26 mouse cellular contexts compared by ENCODE assay signal in the genomic region with DNA sequence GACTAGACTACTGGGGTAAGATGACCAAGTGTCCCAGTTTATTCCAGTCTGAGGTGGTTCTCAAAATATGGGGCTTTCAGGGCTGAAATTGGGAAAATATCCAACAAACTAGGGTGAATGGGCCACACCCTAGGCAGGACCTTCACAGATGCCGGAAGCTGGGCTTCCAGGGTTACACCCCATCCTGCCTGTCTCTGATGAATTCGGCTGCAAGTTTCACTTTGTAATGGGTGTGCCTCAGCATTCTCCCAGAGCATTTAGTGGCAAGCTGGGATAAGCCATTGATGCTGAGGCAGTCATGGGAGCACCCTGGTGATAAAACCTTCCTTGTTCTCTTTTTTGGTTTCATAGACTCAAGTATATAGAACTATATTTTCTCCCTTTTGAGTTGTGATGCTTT.
DNase-seq lines count a peak whose midpoint lies in the region; ATAC-seq lines count a peak whose summit lies in the region.
"Had no signal": no experiment of that assay in that cellular context is flagged by ENCODE, and none has a peak within 500 bp of the region (broad histone marks: within the 10 kb centered on the region; RNA-seq: fewer than 3 reads in every experiment).

No protein-coding gene starts in this region.

- ATAC-seq in heart, embryonic 12.5 days (ENCODE audit: insufficient number of reproducible peaks, low FRiP score): no peak
- ATAC-seq: forebrain, embryonic 14.5 days; forebrain, postnatal 0 days; hindbrain, postnatal 0 days; inflammation-experienced regulatory T-cells, adult 6 months; intestine, embryonic 16.5 days had no signal

- no peak overlapping the region for H3K27ac ChIP-seq in heart, embryonic 12.5 days (ENCODE audit: poor library complexity, severe bottlenecking)
- H3K27ac ChIP-seq: embryonic facial prominence, embryonic 12.5 days; embryonic facial prominence, embryonic 15.5 days; heart, embryonic 10.5 days; hindbrain, embryonic 14.5 days; hindbrain, postnatal 0 days had no signal

- DNase-seq in gastrocnemius, adult 18-20 months (ENCODE audit: low spot score): peak; percentile 15
- no peak for DNase-seq in gastrocnemius, adult 8-10 months (ENCODE audit: low spot score in 2 of 2)
- peak; percentile 2 for DNase-seq in heart, adult 8-10 months (ENCODE audit: low spot score)
- DNase-seq in ES-CJ7 (ENCODE audit: low read depth, low spot score) (peak; percentile 83), WW6 (ENCODE audit: low read depth, low spot score) (peak; percentile 22)
- DNase-seq in testis, postnatal 14 days (ENCODE audit: low spot score): no peak
- DNase-seq in kidney, adult 18-20 months: no peak
- DNase-seq: adrenal gland, adult 2 months; adrenal gland, postnatal 14 days; cerebellum, adult 11 months; cerebellum, adult 2 months; cerebellum, adult 9-11 months; cerebellum, postnatal 25 days; forebrain, postnatal 0 days; gastrocnemius, postnatal 25 days; heart, postnatal 4 days; kidney, adult 2 months had no signal

- no peaks in the 10 kb centered on the region for H3K27me3 ChIP-seq in heart, embryonic 12.5 days (replicated peaks)
- H3K27me3 ChIP-seq: embryonic facial prominence, embryonic 12.5 days; embryonic facial prominence, embryonic 15.5 days had no signal

- H3K4me3 ChIP-seq in heart, embryonic 12.5 days: no peak overlapping the region
- H3K4me3 ChIP-seq: embryonic facial prominence, embryonic 12.5 days; embryonic facial prominence, embryonic 15.5 days; heart, embryonic 10.5 days had no signal

- no peaks in the 10 kb centered on the region for H3K36me3 ChIP-seq in heart, embryonic 12.5 days
- H3K36me3 ChIP-seq: embryonic facial prominence, embryonic 12.5 days; embryonic facial prominence, embryonic 15.5 days; heart, embryonic 10.5 days had no signal

- 0 out of 2 replicates have a peak, but pooled peaks cover 4% of the 10 kb centered on the region for H3K9me3 ChIP-seq in heart, embryonic 12.5 days (replicated peaks)
- H3K9me3 ChIP-seq: embryonic facial prominence, embryonic 12.5 days; embryonic facial prominence, embryonic 15.5 days; heart, embryonic 10.5 days had no signal

- H3K4me1 ChIP-seq in heart, embryonic 12.5 days (replicated peaks): no peaks in the 10 kb centered on the region
- H3K4me1 ChIP-seq: embryonic facial prominence, embryonic 12.5 days; embryonic facial prominence, embryonic 15.5 days; heart, embryonic 10.5 days had no signal

- WGBS in heart, embryonic 12.5 days: 77% methylated on average over 2 of the region's 2 CpGs

- no peak overlapping the region for H3K9ac ChIP-seq in heart, embryonic 12.5 days
- H3K9ac ChIP-seq: embryonic facial prominence, embryonic 12.5 days; embryonic facial prominence, embryonic 15.5 days; forebrain, postnatal 0 days; hindbrain, embryonic 14.5 days had no signal

- no peak overlapping the region for H3K4me2 ChIP-seq in heart, embryonic 12.5 days
- H3K4me2 ChIP-seq: embryonic facial prominence, embryonic 12.5 days; embryonic facial prominence, embryonic 15.5 days; hindbrain, embryonic 14.5 days had no signal

Comparison
In these comparisons a context has a peak if more than half of its experiments do, and no peak if none do; other contexts are left out.
1. DNase-seq: peak in gastrocnemius, adult 18-20 months (single experiment), heart, adult 8-10 months (single experiment), ES-CJ7 (single experiment) and WW6 (single experiment); none in gastrocnemius, adult 8-10 months (0 of 2), testis, postnatal 14 days (single experiment) and kidney, adult 18-20 months (single experiment).